8 mouse cellular contexts compared by ENCODE assay signal in genomic region chr17:29762551-29762950, GRCm38 (mm10). TPM values are rescaled to one million over a fixed set of nuclear protein-coding genes. Genes with fewer than 3 reads are reported as not detected.
DNase-seq lines count a peak whose midpoint lies in the region; ATAC-seq and TF ChIP-seq lines count a peak whose summit lies in the region.

No protein-coding gene starts in this region.

- H3K4me3 ChIP-seq in forebrain, postnatal 0 days (ENCODE audit: low read depth, low read length): no peak overlapping the region
- H3K4me3 ChIP-seq in forebrain, embryonic 15.5 days: no peak overlapping the region
- no peak overlapping the region for H3K4me3 ChIP-seq in midbrain, embryonic 11.5 days (ENCODE audit: low read depth, low read length)
- no peak overlapping the region for H3K4me3 ChIP-seq in midbrain, embryonic 16.5 days (ENCODE audit: low read depth, low read length)
- no peak overlapping the region for H3K4me3 ChIP-seq in bone marrow, adult 2 months (replicated peaks; ENCODE audit: control insufficient read depth, low read depth, low read length)

- TF ChIP-seq CTCF in forebrain, postnatal 0 days (IDR thresholded peaks at IDR 0.05; ENCODE audit: low read depth): peak; percentile 77
- TF ChIP-seq CTCF in bone marrow, adult 2 months (IDR thresholded peaks at IDR 0.05; ENCODE audit: control insufficient read depth, insufficient read depth, low read length): peak; percentile 46

- peak; percentile 50 for DNase-seq in forebrain, postnatal 0 days
- DNase-seq in midbrain, embryonic 11.5 days (ENCODE audit: low spot score, missing footprints): peak; percentile 93
- DNase-seq in forelimb bud, embryonic 11.5 days (ENCODE audit: low read depth, low spot score): peak; percentile 63
- DNase-seq in thymus, postnatal 0 days (ENCODE audit: low spot score): peak; percentile 78

- ATAC-seq in forebrain, postnatal 0 days: no peak
- no peak for ATAC-seq in forebrain, embryonic 15.5 days (replicated peaks)
- no peak for ATAC-seq in midbrain, embryonic 11.5 days (ENCODE audit: low FRiP score)
- ATAC-seq in midbrain, embryonic 16.5 days: no peak
- ATAC-seq in megakaryocyte, adult 5-6 weeks (ENCODE audit: poor library complexity, severe bottlenecking): peak; percentile 57

- TF ChIP-seq POLR2A in bone marrow, adult 2 months (IDR thresholded peaks at IDR 0.05; ENCODE audit: borderline replicate concordance, control insufficient read depth, low read depth, low read length): no peak

- H3K27me3 ChIP-seq in forebrain, postnatal 0 days (ENCODE audit: insufficient read depth, low read length): no peaks in the 10 kb centered on the region
- H3K27me3 ChIP-seq in forebrain, embryonic 15.5 days: no peaks in the 10 kb centered on the region
- no peaks in the 10 kb centered on the region for H3K27me3 ChIP-seq in midbrain, embryonic 11.5 days (ENCODE audit: control insufficient read depth, insufficient read depth, low read length)
- no peaks in the 10 kb centered on the region for H3K27me3 ChIP-seq in midbrain, embryonic 16.5 days (ENCODE audit: control insufficient read depth, insufficient read depth, low read depth, low read length)

- no peak overlapping the region for H3K4me2 ChIP-seq in forebrain, postnatal 0 days (ENCODE audit: low read depth)
- no peak overlapping the region for H3K4me2 ChIP-seq in forebrain, embryonic 15.5 days (replicated peaks)
- no peak overlapping the region for H3K4me2 ChIP-seq in midbrain, embryonic 11.5 days
- H3K4me2 ChIP-seq in midbrain, embryonic 16.5 days (ENCODE audit: low read length): no peak overlapping the region

- no peak overlapping the region for H3K27ac ChIP-seq in forebrain, postnatal 0 days (ENCODE audit: low read depth, low read length)
- no peak overlapping the region for H3K27ac ChIP-seq in forebrain, embryonic 15.5 days (replicated peaks)
- no peak overlapping the region for H3K27ac ChIP-seq in midbrain, embryonic 11.5 days (ENCODE audit: low read depth, low read length)
- H3K27ac ChIP-seq in midbrain, embryonic 16.5 days (ENCODE audit: low read length): no peak overlapping the region
- no peak overlapping the region for H3K27ac ChIP-seq in bone marrow, adult 2 months (ENCODE audit: control insufficient read depth, insufficient read depth, low read depth, low read length, poor library complexity)

- H3K4me1 ChIP-seq in forebrain, postnatal 0 days (ENCODE audit: insufficient read depth): peaks cover 10% of the 10 kb centered on the region; the same call in 1 of the 2 replicates
- H3K4me1 ChIP-seq in forebrain, embryonic 15.5 days: peaks cover 13% of the 10 kb centered on the region
- no peaks in the 10 kb centered on the region for H3K4me1 ChIP-seq in midbrain, embryonic 11.5 days (ENCODE audit: control insufficient read depth, insufficient read depth, low read length)
- no peaks in the 10 kb centered on the region for H3K4me1 ChIP-seq in midbrain, embryonic 16.5 days (ENCODE audit: control insufficient read depth, insufficient read depth, low read length)
- no peaks in the 10 kb centered on the region for H3K4me1 ChIP-seq in bone marrow, adult 2 months (ENCODE audit: control insufficient read depth, insufficient read depth, low read length)

- H3K9ac ChIP-seq in forebrain, postnatal 0 days: no peak overlapping the region
- H3K9ac ChIP-seq in forebrain, embryonic 15.5 days (replicated peaks): no peak overlapping the region
- H3K9ac ChIP-seq in midbrain, embryonic 11.5 days (ENCODE audit: low read length): no peak overlapping the region
- no peak overlapping the region for H3K9ac ChIP-seq in midbrain, embryonic 16.5 days (ENCODE audit: low read depth, low read length)

- WGBS in forebrain, postnatal 0 days: 67% methylated on average over 8 of the region's 8 CpGs
- 71% methylated on average over 8 of the region's 8 CpGs for WGBS in forebrain, embryonic 15.5 days
- WGBS in midbrain, embryonic 11.5 days: 67% methylated on average over 8 of the region's 8 CpGs
- WGBS in midbrain, embryonic 16.5 days: 70% methylated on average over 8 of the region's 8 CpGs
- WGBS in bone marrow, adult 2 months: 65% methylated on average over 8 of the region's 8 CpGs

- H3K9me3 ChIP-seq in forebrain, postnatal 0 days (ENCODE audit: low read length): no peaks in the 10 kb centered on the region
- H3K9me3 ChIP-seq in forebrain, embryonic 15.5 days: no peaks in the 10 kb centered on the region
- no peaks in the 10 kb centered on the region for H3K9me3 ChIP-seq in midbrain, embryonic 11.5 days (ENCODE audit: control insufficient read depth, low read length)
- H3K9me3 ChIP-seq in midbrain, embryonic 16.5 days (replicated peaks; ENCODE audit: control insufficient read depth, low read length, poor library complexity, severe bottlenecking): no peaks in the 10 kb centered on the region

- H3K36me3 ChIP-seq in forebrain, postnatal 0 days (ENCODE audit: insufficient read depth): no peaks in the 10 kb centered on the region
- no peaks in the 10 kb centered on the region for H3K36me3 ChIP-seq in forebrain, embryonic 15.5 days
- no peaks in the 10 kb centered on the region for H3K36me3 ChIP-seq in midbrain, embryonic 11.5 days (ENCODE audit: control insufficient read depth, insufficient read depth, low read length)
- no peaks in the 10 kb centered on the region for H3K36me3 ChIP-seq in midbrain, embryonic 16.5 days (ENCODE audit: control insufficient read depth, insufficient read depth, low read length)

RNA-seq across cellular contexts. Expression of gene Ccdc167, which starts 45.7 kb away (rescaled TPM):
- 7.7 and 8.8 TPM in 2 replicates for total RNA-seq in forebrain, postnatal 0 days (2014; rRNA removed)
- 7.4 and 7.7 TPM in 2 replicates for polyA plus RNA-seq in forebrain, postnatal 0 days (2015; fragmentation: Nextera tagmentation; extraction: Ambion mirVana)
- 12.4 and 12.9 TPM in 2 replicates for polyA plus RNA-seq in forebrain, embryonic 15.5 days (2015; fragmentation: Nextera tagmentation; extraction: Ambion mirVana)
- polyA plus RNA-seq in midbrain, embryonic 11.5 days (2014; fragmentation: Nextera tagmentation; extraction: Ambion mirVana): 13.5 and 17.0 TPM in 2 replicates
- polyA plus RNA-seq in midbrain, embryonic 16.5 days (2015; fragmentation: Nextera tagmentation; extraction: Ambion mirVana): 9.9 and 10.9 TPM in 2 replicates
- polyA plus RNA-seq in bone marrow, adult 2 months (2011; ENCODE audit: insufficient read depth, insufficient read length, low replicate concordance, missing spikeins): 24.2 and 28.3 TPM in 2 replicates
- total RNA-seq in megakaryocyte, adult 5-6 weeks (2015): 14.0 and 17.2 TPM in 2 replicates
- 8.9 and 11.5 TPM in 2 replicates for total RNA-seq in megakaryocyte, adult 5-6 weeks (2017)
- 9.2 and 10.8 TPM in 2 replicates for polyA plus RNA-seq in thymus, postnatal 0 days (2015; fragmentation: Nextera tagmentation; extraction: Ambion mirVana)
